Mouse (Mus musculus) naive thymus-derived CD4-positive, alpha-beta T cell, adult 2 months (primary cell): ENCODE results near the gene Snx32.

ENCODE experiments used
- DNase-seq: peaks from one replicate; pipeline ENCODE4 v3.0.0-alpha.2; 2011; ENCODE audit warnings: low read depth

Snx32 gene

GRCm38 (mm10) chr19:5510031-5511026 is at the start of gene Snx32:
TSS of gene Snx32 (minus strand) at chr19:5510538.
- DNase-seq: peak; percentile 96

- peak; percentile 42 for DNase-seq
These were observed 49.5 kb upstream of the Snx32 start for GRCm38 (mm10) chr19:5559631-5560456.

- DNase-seq: no peak
These were observed 48.9 kb upstream of the Snx32 start for GRCm38 (mm10) chr19:5559229-5559628.

GRCm38 (mm10) chr19:5558770-5559169 is 48.4 kb upstream of the Snx32 start:
- no peak for DNase-seq

- DNase-seq: no peak
These were observed 47.8 kb upstream of the Snx32 start for GRCm38 (mm10) chr19:5558169-5558568.

GRCm38 (mm10) chr19:5554212-5554611 is 43.9 kb upstream of the Snx32 start:
- no peak for DNase-seq

GRCm38 (mm10) chr19:5553802-5554201 is 43.5 kb upstream of the Snx32 start:
- no peak for DNase-seq

GRCm38 (mm10) chr19:5547471-5548056 is 37.2 kb upstream of the Snx32 start:
- no peak for DNase-seq

GRCm38 (mm10) chr19:5544031-5544430 is 33.7 kb upstream of the Snx32 start:
- no peak for DNase-seq

GRCm38 (mm10) chr19:5543362-5543761 is 33.0 kb upstream of the Snx32 start:
- no peak for DNase-seq

GRCm38 (mm10) chr19:5538786-5539185 is 28.4 kb upstream of the Snx32 start:
- DNase-seq: no peak

- DNase-seq: peak; percentile 78
These were observed 22.2 kb upstream of the Snx32 start for GRCm38 (mm10) chr19:5532520-5532919.

- DNase-seq: no peak
These were observed 19.8 kb upstream of the Snx32 start for GRCm38 (mm10) chr19:5530138-5530524.

- DNase-seq: peak; percentile 96
These were observed 19.2 kb upstream of the Snx32 start for GRCm38 (mm10) chr19:5529325-5530137.

GRCm38 (mm10) chr19:5525204-5525603 is 14.9 kb upstream of the Snx32 start:
- DNase-seq: no peak

- DNase-seq: no peak
These were observed 8.4 kb upstream of the Snx32 start for GRCm38 (mm10) chr19:5518721-5519120.

GRCm38 (mm10) chr19:5516906-5517505 is 6.7 kb upstream of the Snx32 start:
- no peak for DNase-seq

- no peak for DNase-seq
These were observed 5.8 kb upstream of the Snx32 start for GRCm38 (mm10) chr19:5515840-5516777.

- no peak for DNase-seq
These were observed 2.6 kb upstream of the Snx32 start for GRCm38 (mm10) chr19:5513005-5513349.
